Mouse (Mus musculus): ENCODE results near the gene Endov. TPM values are rescaled to one million over a fixed set of nuclear protein-coding genes. Genes with fewer than 3 reads are reported as not detected.

The Endov gene
- polyA plus RNA-seq, 1 experiment from 2014 or later: 17.1 TPM

DNA sequence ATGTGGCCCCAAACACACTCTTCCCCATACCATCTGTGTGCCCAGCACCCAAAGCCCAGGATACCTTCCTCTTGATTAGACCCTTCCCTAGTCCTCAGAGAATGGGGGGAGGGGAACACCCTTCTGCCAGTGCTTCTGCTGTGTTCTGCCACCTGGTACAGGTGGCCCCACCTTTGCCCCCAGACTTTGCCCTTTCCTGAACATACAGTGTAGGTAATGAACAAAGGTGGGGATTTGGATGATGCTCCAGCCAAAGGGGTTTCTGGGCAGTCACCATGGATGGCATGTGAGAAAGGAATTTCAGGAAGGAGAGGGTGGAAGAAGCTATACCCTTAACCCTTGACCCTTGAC, 29.5 kb downstream of the Endov start:
- Histone ChIP-seq H3K9me3 (peaks cover 4% of the 10 kb centered on the region; the same call in 1 of the 2 replicates), H3K4me2 (replicated peaks) (no peak overlapping the region), H3K27me3 (peaks cover 13% of the 10 kb centered on the region), H3K27ac (no peak overlapping the region), H3K4me1 (peaks cover 2% of the 10 kb centered on the region), H3K36me3 (no peaks in the 10 kb centered on the region), H3K9ac (no peak overlapping the region), H3K4me3 (no peak overlapping the region)
- ATAC-seq (ENCODE audit: low FRiP score, low read depth): no peak

DNA sequence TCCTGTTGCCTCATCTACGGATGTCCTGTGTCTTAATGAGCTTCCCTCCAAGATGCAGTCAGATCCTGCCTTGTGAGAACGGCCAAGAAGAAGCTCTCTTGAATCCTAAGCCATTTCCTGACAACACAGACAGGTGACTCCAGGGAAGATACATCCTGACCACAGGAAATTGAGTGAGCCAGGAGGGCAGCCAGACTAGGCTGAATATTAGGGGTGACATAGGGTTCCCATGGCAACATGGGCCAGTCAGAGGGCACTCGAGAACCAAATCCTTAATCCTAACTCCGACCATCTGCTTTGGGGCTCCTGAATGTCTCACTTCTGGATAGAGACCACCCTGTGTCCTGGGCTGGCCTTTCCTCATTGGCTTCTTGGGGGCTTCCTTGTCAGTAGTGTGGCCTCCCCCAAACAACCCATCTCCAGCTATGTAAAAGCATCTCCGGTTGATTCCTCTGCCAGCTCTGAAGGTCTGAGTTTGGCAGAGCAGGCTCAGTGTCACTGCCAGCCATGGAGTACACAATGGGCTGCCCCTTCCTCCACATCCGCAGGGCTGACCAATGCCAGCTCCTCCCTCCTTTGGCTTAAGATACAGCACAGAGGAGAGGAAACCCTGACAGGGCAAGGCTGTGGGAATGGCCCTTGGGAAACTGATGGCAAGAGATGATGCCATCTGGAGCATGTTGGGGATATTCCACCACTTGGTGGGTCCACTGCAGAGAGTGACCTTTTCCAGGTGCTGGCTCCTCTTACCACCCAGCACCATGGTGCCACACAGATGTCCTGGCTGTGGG, 31.0 kb downstream of the Endov start:
- Histone ChIP-seq H3K4me2 (replicated peaks) (no peak overlapping the region), H3K27me3 (no peaks in the 10 kb centered on the region; the same call in 1 of the 2 replicates), H3K36me3 (no peaks in the 10 kb centered on the region), H3K9ac (no peak overlapping the region), H3K27ac (no peak overlapping the region), H3K9me3 (peaks cover 4% of the 10 kb centered on the region; the same call in 1 of the 2 replicates), H3K4me3 (no peak overlapping the region), H3K4me1 (no peaks in the 10 kb centered on the region)
- WGBS: 86% methylated on average over 6 of the region's 6 CpGs
- no peak for ATAC-seq (ENCODE audit: low FRiP score, low read depth)

DNA sequence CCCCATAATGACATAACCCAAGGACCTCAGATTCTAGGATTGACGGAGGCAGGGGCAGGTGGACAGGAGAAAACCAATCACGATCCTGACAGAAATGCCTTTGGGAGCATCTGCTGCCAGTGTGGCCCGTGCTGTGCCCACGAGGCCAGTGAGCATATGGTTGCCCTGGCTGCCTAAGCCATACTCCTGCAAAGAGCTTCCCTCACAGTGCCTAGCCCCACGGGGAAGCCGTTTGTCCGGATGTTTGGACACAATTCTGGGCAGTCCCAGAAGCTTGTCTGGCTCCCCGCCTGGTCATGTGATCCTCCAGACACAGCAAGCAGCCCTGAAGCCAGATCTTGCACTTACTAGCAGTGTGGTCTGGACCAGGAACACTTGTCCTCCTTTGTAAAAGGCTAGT, 31.6 kb downstream of the Endov start:
- H3K9me3 ChIP-seq: peaks cover 4% of the 10 kb centered on the region; the same call in 1 of the 2 replicates
- ATAC-seq (ENCODE audit: low FRiP score, low read depth): no peak
- no peaks in the 10 kb centered on the region for H3K36me3 ChIP-seq
- H3K4me1 ChIP-seq: no peaks in the 10 kb centered on the region
- H3K9ac ChIP-seq: no peak overlapping the region
- no peak overlapping the region for H3K27ac ChIP-seq
- no peaks in the 10 kb centered on the region; the same call in 1 of the 2 replicates for H3K27me3 ChIP-seq
- H3K4me3 ChIP-seq: no peak overlapping the region
- no peak overlapping the region for H3K4me2 ChIP-seq (replicated peaks)
- WGBS: 74% methylated on average over 8 of the region's 8 CpGs

DNA sequence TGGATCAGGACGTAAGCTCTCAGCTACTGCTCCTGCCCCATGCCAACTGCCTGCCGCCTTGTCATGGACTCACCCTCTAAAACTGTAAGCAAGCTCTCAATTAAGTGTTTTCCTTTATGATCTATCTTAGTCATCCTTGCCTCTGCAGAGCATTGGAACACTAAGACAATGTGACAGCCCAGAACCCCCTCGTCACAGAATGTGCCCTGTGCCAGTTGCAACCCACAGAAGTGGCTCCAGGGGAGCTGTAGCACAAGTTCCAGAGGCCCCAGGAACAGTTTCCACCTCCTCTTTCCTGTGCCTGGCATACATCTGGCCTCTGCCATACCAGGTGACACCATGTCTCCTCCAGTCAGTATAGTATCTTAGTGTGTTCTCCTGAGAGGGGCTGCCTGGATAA, 32.2 kb downstream of the Endov start:
- Histone ChIP-seq H3K27ac (no peak overlapping the region), H3K27me3 (no peaks in the 10 kb centered on the region; the same call in 1 of the 2 replicates), H3K9me3 (peaks cover 4% of the 10 kb centered on the region; the same call in 1 of the 2 replicates), H3K9ac (no peak overlapping the region), H3K4me3 (no peak overlapping the region), H3K4me2 (replicated peaks) (no peak overlapping the region), H3K36me3 (no peaks in the 10 kb centered on the region), H3K4me1 (no peaks in the 10 kb centered on the region)
- 88% methylated on average over 3 of the region's 3 CpGs for WGBS
- ATAC-seq (ENCODE audit: low FRiP score, low read depth): no peak

DNA sequence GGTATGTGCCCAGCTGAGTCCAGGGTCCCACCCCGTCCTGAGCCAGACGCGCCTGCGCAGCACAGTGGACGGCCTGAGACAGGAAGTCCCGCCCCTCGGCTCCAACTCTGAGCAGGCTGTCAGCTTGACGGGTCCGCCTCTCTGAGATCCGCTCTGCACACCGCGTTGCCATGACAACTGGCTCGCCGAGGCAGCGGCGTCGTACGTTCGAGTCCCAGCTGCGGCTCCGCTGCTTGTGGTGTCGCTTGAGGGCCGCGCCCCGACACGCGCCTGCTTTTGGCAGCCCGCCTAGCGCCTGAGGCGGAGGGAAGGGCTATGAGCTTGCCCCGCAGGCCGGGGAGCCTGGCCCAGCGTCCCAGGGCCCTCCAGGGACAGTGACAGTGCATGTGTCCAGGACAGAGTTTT, 33.4 kb downstream of the Endov start:
- Histone ChIP-seq H3K27me3 (no peaks in the 10 kb centered on the region), H3K36me3 (no peaks in the 10 kb centered on the region), H3K4me2 (replicated peaks) (peak overlapping the region; percentile 75), H3K9me3 (peaks cover 4% of the 10 kb centered on the region; the same call in 1 of the 2 replicates), H3K4me1 (no peaks in the 10 kb centered on the region), H3K27ac (no peak overlapping the region), H3K4me3 (peak overlapping the region; percentile 52), H3K9ac (peak overlapping the region; percentile 65)
- WGBS: under 1% methylated on average over 33 of the region's 33 CpGs
- ATAC-seq (ENCODE audit: low FRiP score, low read depth): peak; percentile 96

DNA sequence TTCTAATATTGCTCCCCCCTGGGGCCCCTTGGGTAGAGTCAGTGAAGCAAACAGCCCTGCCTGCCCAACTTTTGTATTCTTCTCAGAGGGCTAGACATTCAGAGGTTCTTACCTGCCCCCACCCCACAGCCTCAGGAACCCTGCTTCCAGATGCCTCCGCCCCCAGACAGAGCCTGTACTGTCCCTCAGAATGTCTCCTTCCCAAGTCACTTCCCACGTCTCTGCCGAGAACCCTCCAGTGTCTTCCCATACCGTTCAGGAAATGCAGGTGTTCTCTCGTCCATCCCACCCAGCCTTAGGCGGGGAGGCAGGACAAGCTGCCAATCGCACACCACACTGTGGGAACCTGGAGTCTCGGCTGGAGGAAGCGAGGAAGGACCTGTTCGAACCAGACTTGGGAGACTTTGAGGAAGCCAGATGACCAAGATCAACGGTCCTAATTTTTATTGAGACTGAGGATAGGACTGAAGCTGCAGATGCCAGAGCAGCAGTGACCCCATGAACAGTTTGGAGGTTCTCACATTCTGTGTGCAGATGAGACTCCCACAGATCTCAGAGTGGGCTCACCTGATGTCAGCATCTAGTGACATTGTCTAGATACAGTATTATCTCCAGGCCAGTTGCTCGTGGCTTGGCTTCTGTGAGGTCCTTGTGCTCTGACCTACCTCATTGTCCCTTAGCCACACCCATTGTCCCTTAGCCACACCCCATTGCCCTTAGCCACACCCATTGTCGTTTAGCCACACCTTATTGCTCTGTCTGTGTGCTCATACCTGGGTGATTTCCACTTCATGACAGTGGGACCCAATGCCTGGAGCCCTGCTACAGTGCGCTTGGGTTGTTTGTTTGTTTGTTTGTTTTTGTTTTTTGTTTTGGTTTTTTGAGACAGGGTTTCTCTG, 35.2 kb downstream of the Endov start:
- Histone ChIP-seq H3K4me2 (replicated peaks) (no peak overlapping the region), H3K36me3 (no peaks in the 10 kb centered on the region), H3K27me3 (no peaks in the 10 kb centered on the region), H3K4me3 (no peak overlapping the region), H3K9me3 (peaks cover 4% of the 10 kb centered on the region; the same call in 1 of the 2 replicates), H3K4me1 (no peaks in the 10 kb centered on the region), H3K27ac (no peak overlapping the region), H3K9ac (no peak overlapping the region)
- no peak for ATAC-seq (ENCODE audit: low FRiP score, low read depth)
- 71% methylated on average over 14 of the region's 14 CpGs for WGBS

DNA sequence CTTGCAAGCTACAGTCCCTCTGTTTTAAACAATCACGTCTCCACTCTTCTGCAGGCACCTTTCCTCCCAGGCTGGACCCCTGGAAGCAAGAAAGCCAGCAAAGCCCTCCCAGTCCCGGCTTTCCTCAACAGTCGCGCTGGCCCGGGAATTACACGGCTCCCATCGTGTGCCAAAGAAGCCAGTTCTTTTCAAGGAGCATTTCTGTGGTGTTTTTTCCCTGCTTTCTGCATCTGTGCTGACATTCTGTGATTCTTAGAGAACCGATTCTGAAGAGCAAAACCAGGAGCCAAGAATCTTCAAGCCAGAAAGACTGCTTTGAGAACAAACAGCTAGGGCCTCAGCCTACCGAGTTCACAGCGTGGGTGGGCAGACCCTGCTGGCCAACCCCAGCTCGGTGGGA, 37.8 kb downstream of the Endov start:
- Histone ChIP-seq H3K4me3 (no peak overlapping the region), H3K27ac (no peak overlapping the region), H3K27me3 (peaks cover 10% of the 10 kb centered on the region; the same call in 1 of the 2 replicates), H3K4me1 (no peaks in the 10 kb centered on the region), H3K4me2 (replicated peaks) (no peak overlapping the region), H3K9ac (no peak overlapping the region), H3K36me3 (no peaks in the 10 kb centered on the region), H3K9me3 (no peaks in the 10 kb centered on the region)
- WGBS: 63% methylated on average over 11 of the region's 11 CpGs
- no peak for ATAC-seq (ENCODE audit: low FRiP score, low read depth)

DNA sequence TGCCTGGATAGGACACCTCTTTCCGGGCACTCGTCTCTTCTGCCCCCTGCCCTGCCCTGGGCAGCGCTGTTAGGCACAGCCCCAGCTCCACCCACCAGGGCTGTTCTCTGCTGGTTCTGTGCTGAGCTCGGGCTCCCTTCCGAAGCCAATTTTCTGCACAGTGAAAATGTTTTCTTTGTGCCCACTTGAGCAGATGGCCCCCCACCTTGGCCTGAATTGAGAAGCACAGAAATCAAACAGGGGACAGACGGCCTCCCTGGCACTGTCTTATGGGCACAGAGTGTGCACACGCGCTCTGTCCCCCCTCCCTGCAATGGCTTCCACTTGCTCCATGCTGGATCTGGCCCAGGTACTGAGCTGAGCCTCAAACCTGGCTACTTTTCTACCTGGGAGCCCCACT, 41.3 kb downstream of the Endov start:
- 80% methylated on average over 8 of the region's 8 CpGs for WGBS

DNA sequence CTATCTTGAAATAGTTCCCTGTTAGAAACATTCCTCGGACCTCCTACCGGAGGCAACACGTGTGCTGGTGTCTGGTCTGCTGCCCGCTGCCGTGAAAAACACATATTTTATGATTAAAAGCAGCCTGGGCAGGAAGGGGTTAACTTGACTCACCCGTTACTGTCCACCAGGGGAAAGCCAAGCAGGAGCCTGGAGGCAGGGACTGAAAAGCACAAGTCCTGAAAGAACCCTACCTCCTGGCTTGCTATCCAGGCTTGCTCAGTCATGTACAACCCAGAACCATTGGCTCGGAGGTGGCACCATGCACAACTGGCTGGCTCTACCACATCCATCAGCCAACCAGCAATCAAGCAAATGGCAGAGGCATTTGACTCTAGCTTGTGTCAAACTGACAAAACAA, 42.6 kb downstream of the Endov start:
- Histone ChIP-seq H3K9me3 (no peaks in the 10 kb centered on the region), H3K4me2 (replicated peaks) (no peak overlapping the region), H3K36me3 (no peaks in the 10 kb centered on the region), H3K9ac (no peak overlapping the region), H3K27me3 (peaks cover 15% of the 10 kb centered on the region), H3K4me1 (no peaks in the 10 kb centered on the region), H3K27ac (no peak overlapping the region), H3K4me3 (no peak overlapping the region)
- 59% methylated on average over 7 of the region's 7 CpGs for WGBS
- ATAC-seq (ENCODE audit: low FRiP score, low read depth): no peak

More for the DNA sequence above, 41.3 kb downstream of the Endov start:
- Histone ChIP-seq H3K9ac (no peak overlapping the region), H3K27ac (no peak overlapping the region), H3K9me3 (no peaks in the 10 kb centered on the region), H3K4me1 (no peaks in the 10 kb centered on the region), H3K36me3 (no peaks in the 10 kb centered on the region), H3K27me3 (peaks cover 10% of the 10 kb centered on the region; the same call in 1 of the 2 replicates), H3K4me2 (replicated peaks) (no peak overlapping the region), H3K4me3 (no peak overlapping the region)
- ATAC-seq (ENCODE audit: low FRiP score, low read depth): no peak

DNA sequence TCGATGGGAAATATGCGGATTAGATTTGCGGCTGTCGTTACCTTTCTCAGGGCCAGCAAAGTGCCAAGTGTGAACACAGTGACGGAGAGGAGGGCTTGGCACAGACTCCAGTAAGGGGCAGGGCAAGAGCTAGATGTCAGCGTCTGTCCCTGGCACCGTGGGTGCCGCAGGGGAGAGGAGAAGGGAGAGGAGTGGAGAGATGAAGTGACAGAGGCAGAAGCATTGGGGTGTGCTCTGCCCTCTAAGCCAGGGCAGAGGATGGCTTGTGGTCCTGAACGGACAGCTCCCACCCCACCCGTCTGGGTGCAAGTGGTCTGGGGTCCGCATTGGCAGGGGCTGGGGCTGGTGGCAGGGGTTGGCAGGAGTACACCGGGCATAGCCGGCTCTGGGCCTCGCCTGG, 48.8 kb downstream of the Endov start:
- no peaks in the 10 kb centered on the region for H3K9me3 ChIP-seq
- H3K36me3 ChIP-seq: no peaks in the 10 kb centered on the region
- H3K27me3 ChIP-seq: peaks cover 63% of the 10 kb centered on the region
- H3K4me1 ChIP-seq: no peaks in the 10 kb centered on the region
- ATAC-seq (ENCODE audit: low FRiP score, low read depth): no peak
- 30% methylated on average over 14 of the region's 14 CpGs for WGBS
- H3K4me3 ChIP-seq: no peak overlapping the region
- no peak overlapping the region for H3K4me2 ChIP-seq (replicated peaks)
- H3K27ac ChIP-seq: no peak overlapping the region
- no peak overlapping the region for H3K9ac ChIP-seq

DNA sequence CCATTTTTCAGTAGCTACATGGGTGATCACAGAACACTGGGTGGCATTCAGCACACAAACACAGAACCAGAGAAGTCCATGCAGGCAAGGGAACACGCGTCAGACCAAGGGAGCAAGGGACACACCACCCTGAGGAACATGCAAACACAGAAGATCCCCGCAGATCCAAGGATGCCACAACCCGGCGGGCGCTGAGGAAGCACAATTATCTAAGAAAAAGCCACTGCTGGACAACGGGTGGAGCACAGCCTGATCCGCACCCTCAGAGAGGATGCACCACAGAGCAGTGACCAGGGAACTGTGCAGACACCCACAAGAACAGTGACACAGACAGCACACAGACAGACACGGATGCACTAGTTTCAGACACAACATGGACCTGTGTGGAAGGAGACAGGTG, 49.4 kb downstream of the Endov start:
- no peak for ATAC-seq (ENCODE audit: low FRiP score, low read depth)
- Histone ChIP-seq H3K4me2 (replicated peaks) (no peak overlapping the region), H3K9me3 (no peaks in the 10 kb centered on the region), H3K9ac (no peak overlapping the region), H3K27me3 (peaks cover 69% of the 10 kb centered on the region), H3K36me3 (no peaks in the 10 kb centered on the region), H3K4me1 (peaks cover under 1% of the 10 kb centered on the region; the same call in 1 of the 2 replicates), H3K27ac (no peak overlapping the region), H3K4me3 (no peak overlapping the region)
- 79% methylated on average over 9 of the region's 9 CpGs for WGBS

DNA sequence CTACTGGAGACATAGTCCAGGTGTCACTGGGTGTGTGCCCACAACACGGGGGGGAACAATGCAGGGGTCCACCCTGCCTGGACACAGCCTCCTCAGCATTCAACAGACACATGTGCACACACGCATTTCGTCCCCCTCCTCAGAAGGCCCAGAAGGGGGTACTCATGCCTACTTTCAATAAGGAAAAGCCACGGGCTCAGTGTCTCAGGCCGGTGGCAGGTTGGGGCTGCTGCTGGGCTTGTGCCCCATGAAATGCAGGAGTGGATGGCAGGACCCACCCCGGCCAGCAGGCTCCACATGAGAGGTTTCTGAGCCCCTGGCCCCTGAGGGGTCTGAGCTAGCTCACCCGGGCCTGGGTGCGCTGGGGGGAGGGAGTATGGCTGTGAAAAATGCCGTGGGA, 49.9 kb downstream of the Endov start:
- Histone ChIP-seq H3K27ac (no peak overlapping the region; the same call in 1 of the 2 replicates), H3K9ac (no peak overlapping the region), H3K4me1 (peaks cover 5% of the 10 kb centered on the region; the same call in 1 of the 2 replicates), H3K4me3 (no peak overlapping the region), H3K4me2 (replicated peaks) (no peak overlapping the region), H3K36me3 (no peaks in the 10 kb centered on the region), H3K9me3 (no peaks in the 10 kb centered on the region), H3K27me3 (peaks cover 75% of the 10 kb centered on the region)
- no peak for ATAC-seq (ENCODE audit: low FRiP score, low read depth)
- 73% methylated on average over 9 of the region's 9 CpGs for WGBS

Measured in limb, embryonic 13.5 days (tissue).